Mouse (Mus musculus) cerebellum, postnatal 25 days (tissue): ENCODE results near the gene Rab11fip3.
"Not testable (repeated sequence)": the region's sequence is repeated elsewhere in the genome, so short reads cannot be mapped to it uniquely, and the experiment has no call there.

Experiments used
- DNase-seq, 2 experiments: peaks; one replicate each; pipeline ENCODE4 v3.0.0; 2021; ENCODE audit warnings: mixed read lengths in 2 of 2

Gene Rab11fip3

DNA sequence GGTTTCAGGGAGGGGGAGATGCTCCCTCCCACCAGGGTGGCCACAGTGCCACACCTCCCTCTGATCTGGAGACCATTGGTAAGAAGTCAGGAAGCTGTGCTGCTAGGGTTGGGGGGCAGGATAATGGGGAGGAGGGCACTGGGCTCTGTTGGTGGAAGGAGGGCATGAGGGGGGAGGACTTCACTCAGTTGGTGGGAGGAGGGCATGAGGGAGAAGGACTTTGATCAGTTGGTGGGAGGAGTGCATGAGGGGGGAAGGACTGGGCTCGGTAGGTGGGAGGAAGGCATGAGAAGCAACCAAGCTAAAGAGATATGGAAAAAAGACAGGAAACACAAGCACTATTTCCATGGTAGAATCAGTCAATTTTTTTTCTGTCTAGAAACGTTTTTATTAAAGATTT is 11.5 kb upstream of the Rab11fip3 start:
- DNase-seq = no peak

DNA sequence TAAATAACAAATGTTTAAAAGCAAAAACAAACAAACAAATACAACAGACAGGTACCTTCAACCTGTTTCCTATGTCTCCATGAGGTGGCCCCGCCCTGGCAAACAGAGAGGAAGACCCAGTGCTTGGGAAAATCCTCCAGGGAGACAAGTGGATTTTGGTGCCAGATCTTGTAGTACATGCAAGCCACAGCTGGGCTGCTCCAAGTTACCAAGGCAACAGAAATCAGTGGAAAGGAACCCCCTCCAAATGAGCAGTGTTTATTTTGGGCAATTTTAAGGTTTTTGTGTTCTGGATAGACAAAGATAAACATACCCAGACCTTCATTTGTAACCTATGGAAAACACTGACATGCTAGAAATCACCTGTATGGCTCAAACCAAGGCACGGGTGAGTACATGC is 9.5 kb upstream of the Rab11fip3 start:
- no peak for DNase-seq

DNA sequence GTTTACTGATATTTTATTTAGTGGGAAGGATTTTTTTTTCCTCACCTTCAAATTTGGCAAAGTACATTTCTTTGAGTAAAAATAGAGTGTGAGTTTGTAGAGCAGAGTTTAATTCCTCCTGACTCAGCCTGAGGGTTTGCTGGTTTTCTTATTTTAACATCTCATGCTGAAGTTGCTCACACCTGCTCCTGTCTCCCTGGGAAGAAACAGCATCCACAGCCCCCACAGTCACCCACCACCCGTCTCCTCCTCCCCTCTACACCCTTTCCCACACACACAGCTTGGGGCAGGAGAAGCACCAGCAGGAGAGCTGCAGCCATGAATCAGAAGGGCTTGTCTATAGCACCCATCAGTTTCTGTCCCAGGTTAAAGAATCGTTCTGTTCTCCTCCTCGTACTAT is 5.9 kb upstream of the Rab11fip3 start:
- no peak for DNase-seq

DNA sequence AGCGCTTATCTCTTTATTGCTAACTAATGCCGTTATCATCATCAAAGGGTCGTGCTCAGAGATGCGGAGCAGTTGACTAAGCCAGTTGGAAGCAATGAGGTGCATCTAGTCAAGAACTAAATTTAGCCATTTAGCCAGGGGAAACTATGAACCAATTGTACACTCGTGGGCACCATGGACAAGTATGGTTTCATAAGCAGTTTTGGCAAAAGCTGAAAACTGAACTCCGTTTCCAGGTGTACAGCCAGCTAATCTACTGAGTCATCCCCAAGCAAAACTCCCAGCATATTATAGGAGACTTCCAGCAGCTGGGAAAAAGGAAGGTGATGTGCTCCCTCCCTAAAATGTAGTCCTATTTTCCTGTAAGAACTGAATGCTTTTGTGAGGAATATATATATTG is 781 bp upstream of the Rab11fip3 start:
- no peak for DNase-seq

DNA sequence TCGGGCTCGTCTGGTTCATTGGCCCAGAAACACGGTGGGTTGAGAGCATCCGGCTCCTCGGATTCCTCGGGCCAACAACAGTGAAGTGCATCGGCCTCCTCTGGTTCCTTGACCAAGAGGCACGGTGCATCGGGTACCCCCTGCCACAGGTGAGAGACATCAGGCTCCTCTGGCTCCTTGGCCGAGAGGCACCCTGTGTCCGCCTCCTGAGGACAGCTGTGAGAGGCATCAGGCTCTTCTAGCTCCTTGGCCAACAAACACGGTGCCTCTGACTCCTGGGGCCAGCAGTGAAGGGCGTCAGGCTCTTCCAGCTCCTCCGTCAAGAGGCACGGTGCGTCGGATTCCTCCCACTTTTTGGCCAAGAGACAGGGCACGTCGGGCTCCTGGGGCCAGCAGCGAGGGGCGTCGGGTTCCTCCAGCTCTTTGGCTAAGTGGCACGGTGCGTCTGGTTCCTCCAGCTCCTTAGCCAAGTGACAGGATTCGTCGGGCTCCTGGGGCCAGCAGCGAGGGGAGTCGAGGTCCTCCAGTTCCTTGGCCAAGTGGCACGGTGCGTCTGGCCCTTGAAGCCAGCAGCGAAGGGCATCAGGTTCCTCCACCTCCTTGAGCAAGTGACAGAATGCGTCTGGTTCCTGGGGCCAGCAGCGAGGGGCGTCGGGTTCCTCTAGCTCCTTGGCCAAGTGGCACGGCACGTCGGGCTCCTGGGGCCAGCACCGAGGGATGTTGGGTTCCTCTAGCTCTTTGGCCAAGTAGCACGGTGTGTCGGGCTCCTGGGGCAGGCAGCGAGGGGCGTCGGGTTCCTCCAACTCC is 1.1 kb downstream of the Rab11fip3 start:
- DNase-seq = peak; percentile 51 to 52

DNA sequence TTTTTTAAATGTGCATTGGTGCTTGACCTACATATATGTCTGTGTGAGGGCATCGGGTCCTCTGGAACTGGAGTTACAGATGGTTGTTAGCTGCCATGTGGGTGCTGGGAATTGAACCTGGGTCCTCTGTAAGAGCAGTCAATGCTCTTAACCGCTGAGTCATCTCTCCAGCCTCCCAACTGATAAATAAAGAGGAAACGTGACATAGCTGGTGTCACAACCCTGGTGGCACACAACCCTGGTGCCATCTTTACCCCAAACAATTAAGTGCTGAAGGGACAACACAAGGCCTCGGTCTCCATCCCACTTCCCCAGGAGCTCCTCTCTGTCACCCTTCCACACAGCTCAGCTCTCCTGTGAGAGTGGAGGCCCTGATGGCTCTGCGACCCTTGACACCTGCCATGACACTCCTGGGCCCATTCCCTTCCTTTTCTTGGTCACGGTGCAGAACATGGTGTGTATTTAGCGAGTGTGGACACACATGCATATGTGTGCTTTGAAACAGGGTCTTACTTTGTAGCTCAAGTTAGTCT is 2.8 kb downstream of the Rab11fip3 start:
- no peak for DNase-seq

DNA sequence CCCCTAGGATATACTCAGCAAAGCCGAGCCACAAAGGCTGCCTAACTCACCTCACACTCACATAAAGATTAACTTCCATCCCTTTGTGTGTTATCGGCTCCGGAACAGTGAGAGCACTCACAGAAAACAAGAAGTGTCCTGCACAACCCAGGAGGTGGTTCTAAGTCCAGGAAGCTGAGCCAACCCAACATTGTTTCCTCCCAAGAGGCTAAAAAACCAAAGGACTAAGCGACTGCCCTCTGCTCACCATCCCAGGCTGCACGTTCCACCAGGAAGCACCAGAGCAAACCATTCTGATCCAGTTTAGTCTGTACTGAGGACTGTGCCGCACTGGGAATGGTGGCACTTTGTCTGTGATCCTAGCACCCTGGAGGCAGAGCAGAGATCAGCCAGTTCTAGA is 4.4 kb downstream of the Rab11fip3 start:
- DNase-seq = no peak

DNA sequence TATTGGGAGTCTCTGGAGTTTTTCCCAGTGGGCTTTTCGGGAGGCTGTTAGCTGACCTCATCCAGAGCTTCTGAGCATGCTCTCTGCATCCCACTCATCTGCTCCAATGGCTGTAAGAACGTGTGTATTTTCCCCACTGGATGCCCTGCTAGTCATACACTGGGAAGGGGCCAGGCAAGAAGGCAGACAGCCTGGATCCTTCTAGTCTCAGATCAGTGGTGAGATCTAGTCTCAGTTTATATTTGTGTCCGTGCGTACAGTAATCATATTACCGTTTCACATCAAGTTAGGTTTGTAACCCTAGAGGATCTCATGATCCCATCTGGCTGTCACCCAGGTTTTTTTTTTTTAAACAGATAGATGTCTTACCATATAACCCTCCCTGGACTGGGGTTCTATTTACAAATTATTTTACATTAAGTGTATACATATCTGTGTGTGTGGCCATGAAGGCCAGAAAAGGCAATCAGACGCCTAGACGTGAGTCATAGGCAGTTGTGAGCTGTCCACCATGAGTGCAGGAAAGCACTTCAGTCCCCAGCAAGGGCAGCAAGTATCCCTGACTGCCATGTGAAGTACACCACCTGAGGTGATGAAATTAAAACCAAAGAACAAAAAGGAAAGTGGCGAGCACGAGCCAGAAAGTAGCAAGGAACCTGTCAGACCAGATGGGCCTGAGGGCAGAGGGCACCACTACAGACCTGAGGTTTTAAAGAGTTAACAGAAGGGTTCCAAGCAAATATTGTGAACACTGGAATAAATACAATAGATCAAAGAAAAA is 11.4 kb downstream of the Rab11fip3 start:
- no peak for DNase-seq

DNA sequence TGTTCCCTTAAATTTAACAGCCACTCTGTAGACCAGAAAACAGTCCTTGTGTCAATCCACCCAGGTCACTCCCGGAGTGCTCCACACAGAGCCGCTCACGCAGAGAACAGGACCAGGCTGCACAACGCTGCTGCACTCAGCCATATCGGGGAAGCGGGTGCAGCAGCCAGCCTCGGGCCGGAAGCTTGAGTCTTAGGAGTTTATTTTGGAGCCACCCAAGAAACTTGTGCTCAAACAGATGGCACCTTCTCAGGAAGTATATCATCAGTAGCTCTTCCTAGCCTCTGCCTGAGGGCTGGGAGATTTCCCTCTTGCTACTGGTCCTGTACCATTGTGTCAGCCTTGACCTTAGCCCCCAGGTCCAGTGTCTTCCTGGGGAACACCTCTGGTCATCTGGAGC is 12.1 kb downstream of the Rab11fip3 start:
- DNase-seq = peak in 1 of 2 experiments; percentile 34

DNA sequence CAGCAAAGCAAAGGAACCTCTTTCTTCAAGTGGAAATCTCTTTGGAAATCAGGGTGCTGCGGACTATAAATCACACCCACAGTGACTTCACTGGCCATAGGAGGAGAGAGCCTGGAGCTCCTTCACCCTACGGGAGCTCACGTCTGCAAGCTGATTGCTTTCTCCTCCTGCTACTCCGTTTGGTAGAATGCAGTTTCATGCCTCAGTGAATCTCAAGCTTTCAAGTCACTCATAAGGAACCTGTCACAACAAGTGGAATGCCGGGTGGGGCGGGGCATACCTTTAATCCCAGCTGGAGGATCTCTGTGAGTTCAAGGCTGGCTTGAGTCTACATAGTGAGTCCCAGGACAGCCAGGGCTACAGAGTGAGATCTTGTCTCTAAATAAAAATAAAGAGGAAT is 14.2 kb downstream of the Rab11fip3 start:
- DNase-seq = no peak

DNA sequence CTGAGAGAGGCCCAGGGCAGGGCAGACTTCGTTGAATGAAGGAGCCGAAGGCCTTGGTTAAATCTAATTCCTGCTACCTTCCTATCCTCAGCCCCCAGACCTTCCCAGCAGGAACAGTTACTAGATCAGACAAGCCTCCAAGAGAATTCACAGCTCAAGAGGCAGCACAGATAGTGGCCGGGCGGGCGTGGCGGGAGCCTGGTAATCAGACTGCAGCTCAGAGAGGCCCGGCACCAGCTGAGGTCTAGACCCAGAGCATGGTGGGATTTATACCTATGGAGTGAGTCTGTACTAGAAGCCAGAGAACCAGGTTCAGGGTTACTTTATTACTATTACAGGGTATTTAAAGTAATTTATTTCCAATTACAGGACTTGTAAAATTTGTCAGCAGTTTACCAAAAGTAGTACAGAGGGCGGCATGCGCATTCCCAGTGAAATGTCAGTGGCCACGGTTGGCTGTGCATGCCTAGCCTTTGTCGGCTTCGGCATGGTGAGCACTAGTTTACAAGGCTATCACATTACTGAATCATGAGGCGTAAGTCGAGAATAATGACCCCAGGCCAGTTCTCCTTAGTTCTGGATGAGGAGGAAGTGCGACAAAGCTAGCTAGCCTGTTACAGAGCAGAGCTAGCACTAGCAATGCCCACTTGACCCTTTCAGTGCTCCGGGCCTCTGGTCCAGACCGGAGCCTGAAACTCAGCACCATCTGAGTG is 15.1 kb downstream of the Rab11fip3 start:
- DNase-seq = no peak

DNA sequence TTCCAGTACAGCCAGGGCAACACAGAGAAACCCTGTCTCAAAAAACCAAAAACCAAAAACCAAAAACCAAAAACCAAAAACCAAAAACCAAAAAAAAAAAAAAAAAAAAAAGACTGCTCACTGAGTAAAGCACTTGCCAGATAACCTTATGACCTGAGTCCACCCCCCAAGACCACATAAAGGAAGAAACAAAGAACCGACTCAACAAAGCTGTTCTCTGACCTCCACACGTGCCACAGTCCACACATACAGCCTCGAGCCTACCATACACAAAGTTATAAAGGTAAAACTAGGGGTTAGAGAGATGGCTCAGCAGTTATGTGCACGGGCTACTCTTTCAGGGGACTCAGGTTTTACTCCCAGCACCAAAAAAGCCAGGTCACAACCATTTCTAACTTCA is 16.6 kb downstream of the Rab11fip3 start:
- DNase-seq = no peak

DNA sequence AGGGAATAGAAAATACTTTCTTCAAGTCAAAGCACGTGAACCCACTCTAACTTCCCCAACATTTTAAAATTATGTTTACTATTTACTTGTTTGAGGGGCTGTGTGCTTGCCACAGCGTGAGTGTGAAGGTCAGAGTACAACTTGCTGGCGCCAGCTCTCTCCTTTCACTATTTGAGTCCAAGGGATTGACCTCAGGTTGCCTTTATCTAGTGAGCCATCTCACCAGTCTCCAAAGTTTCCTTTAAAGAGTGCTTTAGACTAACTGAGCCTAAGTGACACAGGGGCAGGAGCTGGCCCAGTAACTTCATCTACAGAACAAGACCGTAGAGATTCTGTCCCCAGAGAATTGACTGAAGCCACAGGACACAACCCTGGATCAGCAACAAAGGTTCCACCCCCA is 17.3 kb downstream of the Rab11fip3 start:
- no peak for DNase-seq

DNA sequence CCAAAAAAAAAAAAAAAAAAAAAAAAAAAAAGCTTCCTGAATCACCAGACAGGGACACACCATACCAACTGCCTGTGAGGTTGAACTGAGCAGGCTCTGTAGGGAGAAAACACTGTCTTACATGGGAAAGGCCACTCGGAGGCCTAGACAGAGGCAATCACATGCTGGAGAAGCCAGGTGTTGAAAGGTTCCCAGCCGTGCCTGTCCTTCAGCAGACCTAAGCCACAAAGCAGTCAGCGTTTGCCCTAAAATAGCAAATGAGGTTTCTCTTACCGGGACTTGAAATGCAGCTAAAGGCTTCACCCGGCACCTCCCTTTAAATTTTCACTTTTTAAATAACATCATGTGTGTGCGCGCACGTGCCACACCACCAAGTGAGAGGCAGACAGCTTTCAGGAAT is 21.2 kb downstream of the Rab11fip3 start:
- no peak for DNase-seq

DNA sequence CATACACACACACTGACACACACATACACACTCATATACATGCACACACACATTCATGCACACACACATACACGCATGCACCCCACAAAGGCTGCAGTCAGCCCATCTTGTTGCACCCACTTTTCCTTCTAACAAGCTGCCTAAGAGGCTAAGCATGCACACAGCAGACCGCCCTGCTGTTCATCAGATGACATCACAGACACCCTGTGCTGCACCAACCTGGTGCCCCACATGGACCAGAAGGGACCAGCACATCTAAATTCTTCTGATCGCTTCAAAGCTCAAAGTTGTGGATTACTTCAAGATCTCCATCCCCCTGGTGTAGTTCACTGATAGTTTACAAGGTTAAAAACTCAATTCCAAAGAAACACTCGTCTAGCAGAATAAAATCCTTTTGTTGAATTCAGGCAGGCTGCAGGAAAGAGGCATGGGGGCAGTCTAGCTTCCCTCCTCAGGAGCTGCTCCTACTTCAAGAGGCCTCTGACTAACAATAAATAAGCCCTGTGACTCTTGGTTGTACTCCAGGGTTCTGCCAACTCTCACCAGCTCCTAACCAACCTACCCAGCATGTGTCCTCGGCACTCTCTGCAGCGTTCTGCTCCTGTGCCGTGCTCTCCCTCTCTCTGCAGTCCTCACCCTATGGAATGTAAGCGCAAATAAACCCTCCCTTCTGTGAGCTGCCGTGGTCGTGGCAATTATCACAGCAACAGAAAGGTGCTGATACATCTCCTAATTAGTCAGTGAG is 22.9 kb downstream of the Rab11fip3 start:
- peak; percentile 65 to 67 for DNase-seq

DNA sequence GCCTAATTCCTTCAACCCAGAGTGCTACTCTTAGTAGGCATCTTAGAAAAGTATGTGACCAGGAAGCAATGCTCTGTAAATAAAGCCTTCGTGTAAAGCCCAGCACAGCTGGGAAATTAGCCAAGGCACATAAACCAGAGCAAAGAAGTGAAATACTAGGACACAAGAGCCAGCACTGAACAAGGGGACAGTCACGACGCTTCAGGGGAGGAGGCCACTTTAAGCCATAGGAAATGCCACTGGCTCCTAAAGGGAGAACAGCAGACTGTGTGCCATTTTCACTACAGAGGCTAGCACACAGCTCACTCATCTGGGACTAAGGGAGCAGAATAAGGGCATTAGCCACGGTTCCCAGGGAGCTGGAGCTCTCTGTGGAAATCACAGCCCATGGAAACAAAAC is 24.1 kb downstream of the Rab11fip3 start:
- no peak for DNase-seq

DNA sequence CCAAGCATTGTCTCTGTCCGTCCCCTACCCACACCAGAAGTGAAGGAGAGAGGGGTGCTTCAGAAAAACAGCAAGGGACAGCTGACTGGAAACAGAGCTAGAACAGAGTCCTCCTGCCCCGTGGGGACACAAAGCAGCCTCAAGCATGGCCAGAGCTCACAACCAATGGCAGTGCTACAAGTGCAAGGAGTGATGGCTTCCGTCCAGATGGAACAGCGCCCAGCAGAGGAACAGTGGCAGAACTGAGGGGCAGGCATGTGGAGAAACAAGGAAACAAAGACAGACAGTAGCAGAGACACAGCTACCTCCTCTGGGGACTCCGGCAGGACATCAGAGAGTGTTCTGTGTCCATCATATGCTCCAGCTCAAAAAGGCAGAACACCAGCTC is 26.1 kb downstream of the Rab11fip3 start:
- peak; percentile 90 to 94 for DNase-seq

DNA sequence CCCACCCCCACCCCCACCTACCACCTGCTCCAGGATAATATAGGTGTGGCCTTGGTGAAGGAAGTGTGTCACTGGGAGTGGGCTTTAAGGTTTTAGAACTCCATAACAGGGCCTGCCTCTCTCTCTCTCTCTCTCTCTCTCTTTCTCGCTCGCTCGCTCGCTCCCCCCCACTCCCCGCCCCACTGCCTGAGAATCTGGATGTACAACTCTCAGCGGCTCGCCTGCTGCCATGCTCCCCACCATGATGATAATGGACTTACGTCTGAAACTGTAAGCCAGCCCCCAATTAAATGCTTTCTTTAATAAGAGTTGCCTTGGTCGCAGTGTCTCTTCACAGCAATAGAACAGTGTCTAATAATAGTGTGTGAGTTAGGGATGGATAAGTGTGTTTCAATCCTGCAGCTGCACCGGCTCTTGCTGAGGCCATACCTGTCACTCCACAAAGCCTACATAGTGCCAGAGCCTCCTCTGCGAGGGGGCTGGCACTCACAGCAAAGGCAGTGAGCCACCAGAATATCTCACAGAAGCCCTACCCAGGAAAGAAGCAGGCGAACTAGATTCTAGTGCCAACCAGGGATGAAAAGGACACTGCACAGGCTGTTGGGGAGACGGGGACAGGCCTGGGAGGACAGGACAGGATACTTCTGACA is 26.6 kb downstream of the Rab11fip3 start:
- peak in 1 of 2 experiments; percentile 62 for DNase-seq

DNA sequence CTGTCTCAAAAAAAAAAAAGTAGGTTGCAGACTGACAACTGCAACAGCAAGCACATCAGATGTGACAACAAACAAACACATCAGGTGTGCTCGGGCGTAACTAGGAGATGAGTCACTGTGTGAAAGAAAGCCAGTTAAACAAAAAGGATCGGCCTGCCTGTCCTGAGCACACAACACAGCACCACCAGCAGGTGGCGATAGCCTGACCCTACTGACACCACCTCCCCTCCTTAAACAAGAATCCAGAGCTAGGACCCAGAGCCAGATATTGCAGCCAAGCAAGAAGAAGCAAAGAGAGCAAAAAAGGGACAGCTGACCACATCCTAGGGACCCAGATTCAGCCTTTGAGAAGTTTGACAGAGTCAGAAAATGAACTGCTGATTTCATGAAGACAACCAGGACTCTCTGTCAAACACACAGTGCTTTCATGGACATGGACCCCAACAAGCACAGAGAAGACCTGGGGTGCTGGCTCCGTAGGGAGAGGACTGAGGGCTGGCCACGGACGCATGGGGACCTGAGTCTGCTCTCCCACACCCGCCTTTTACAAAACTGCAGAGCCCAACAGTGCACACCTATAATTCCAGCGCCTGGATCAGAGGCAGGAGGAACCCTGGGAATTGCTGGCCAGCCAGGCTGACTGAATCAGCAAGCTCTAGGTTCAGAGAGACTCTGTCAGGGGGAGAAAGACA is 28.1 kb downstream of the Rab11fip3 start:
- DNase-seq = peak; percentile 74 to 82

DNA sequence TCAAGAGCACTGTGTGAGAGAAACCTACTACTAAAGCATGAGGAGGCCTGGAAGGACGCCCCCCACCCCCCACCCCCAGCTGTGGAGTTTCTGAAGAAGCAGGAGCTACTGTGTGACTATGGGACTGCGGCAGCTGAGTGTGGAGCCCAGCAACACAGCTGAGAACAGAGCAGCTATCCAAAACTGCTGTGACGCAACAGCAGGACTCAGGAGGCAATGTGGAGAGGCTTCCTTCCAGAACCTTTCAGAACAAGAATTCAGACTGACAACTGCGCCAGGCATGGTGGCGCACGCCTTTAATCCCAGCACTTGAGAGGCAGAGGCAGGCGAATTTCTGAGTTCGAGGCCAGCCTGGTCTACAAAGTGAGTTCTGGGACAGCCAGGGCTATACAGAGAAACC is 28.6 kb downstream of the Rab11fip3 start:
- not testable (repeated sequence) for DNase-seq

DNA sequence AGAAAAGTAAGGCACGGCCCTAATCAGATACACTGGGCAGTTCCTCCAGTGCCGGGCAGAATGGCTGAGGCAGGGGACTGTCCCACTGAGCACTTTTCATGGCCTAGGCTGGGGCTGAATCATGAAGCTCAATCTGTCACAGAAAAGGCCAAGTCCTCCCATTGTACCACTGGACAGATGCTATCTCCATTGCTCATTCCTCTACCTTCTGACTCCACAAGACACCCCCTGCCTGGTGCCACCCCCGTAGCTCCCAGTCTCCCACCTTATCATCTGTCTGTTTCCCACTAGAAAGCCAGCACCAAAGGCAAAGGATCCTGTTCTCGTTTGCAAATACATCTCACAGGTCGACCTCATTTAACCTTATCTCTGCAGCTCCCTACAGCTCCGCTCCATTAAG is 37.3 kb downstream of the Rab11fip3 start:
- peak in 1 of 2 experiments; percentile 42 for DNase-seq
